Mouse (Mus musculus) layer of hippocampus, adult 2 months (tissue): ENCODE data around the gene Clk3. TPM values are rescaled to one million over a fixed set of nuclear protein-coding genes. Genes with fewer than 3 reads are reported as not detected.

ENCODE experiments used
- DNase-seq, 2 experiments: peaks; one replicate each; pipeline ENCODE4 v3.0.0; 2022; ENCODE audit warnings: low spot score in 2 of 2
- H3K27ac ChIP-seq: fragments of 200-600 bp; 2 replicates; pipeline ENCODE4 v1.8.1; 2022
- H3K4me3 ChIP-seq: fragments of 200-600 bp; 2 replicates; pipeline ENCODE4 v1.8.1; 2022; ENCODE audit warnings: mild to moderate bottlenecking
- CTCF ChIP-seq: fragments of 200-600 bp; conservative IDR thresholded peaks from 2 replicates; pipeline ENCODE4 v1.8.1; 2022; ENCODE audit warnings: antibody characterized with exemption, mild to moderate bottlenecking, moderate library complexity
- long read RNA-seq, 2 experiments: library from polyadenylated mRNA; stranded (forward); transcript quantifications; one replicate each; pipeline ENCODE4 v2.0.0; 2021; ENCODE audit warnings: borderline mapping rate in 2 of 2
- total RNA-seq, 2 experiments: library from RNA; stranded (reverse); gene quantifications; 2 replicates each; pipeline ENCODE4 v1.2.3; 2021

Gene Clk3
- total RNA-seq = 10 to 100 TPM; 80.2 to 83.4 TPM
- long read RNA-seq, experiment 1, transcript Clk3-201 (13 exons, 2,496 nt) = major isoform, 29 of 47 reads
- long read RNA-seq, experiment 1, partial matches to known transcripts = 5 of 47 reads
- long read RNA-seq, experiment 1, other reads (novel, unspliced or antisense) = 11 of 47 reads
- long read RNA-seq, experiment 2, transcript Clk3-201 (13 exons, 2,496 nt) = major isoform, 22 of 46 reads
- long read RNA-seq, experiment 2, partial matches to known transcripts = 8 of 46 reads
- long read RNA-seq, experiment 2, other reads (novel, unspliced or antisense) = 14 of 46 reads

GRCm38 (mm10) chr9:57765364-57766351 lies at the start of gene Clk3:
Gene Clk3 (minus strand): TSS chr9:57765860.
- Histone ChIP-seq H3K4me3 (peak within 1 kb of the TSS; percentile 81), H3K27ac (peak within 1 kb of the TSS; percentile 100)
- peak; percentile 55 for TF ChIP-seq CTCF
- DNase-seq = peak; percentile 76 to 80

- no peak for TF ChIP-seq CTCF
- Histone ChIP-seq H3K4me3 (no peak overlapping the region), H3K27ac (no peak overlapping the region)
- DNase-seq = no peak
Measured at GRCm38 (mm10) chr9:57814866-57815265, 49.2 kb upstream of the Clk3 start.

- no peak for DNase-seq
- no peak overlapping the region for H3K27ac ChIP-seq
Measured at GRCm38 (mm10) chr9:57814014-57814413, 48.4 kb upstream of the Clk3 start.

GRCm38 (mm10) chr9:57811793-57812733 lies 46.4 kb upstream of the Clk3 start:
- Histone ChIP-seq H3K27ac (peak overlapping the region; percentile 43; the same call in 1 of the 2 replicates), H3K4me3 (no peak overlapping the region)
- no peak for DNase-seq
- peak; percentile 51 for TF ChIP-seq CTCF

More at GRCm38 (mm10) chr9:57814014-57814413, 48.4 kb upstream of the Clk3 start:
- TF ChIP-seq CTCF = no peak
- H3K4me3 ChIP-seq = no peak overlapping the region

GRCm38 (mm10) chr9:57810691-57811090 lies 45.0 kb upstream of the Clk3 start:
- no peak for DNase-seq
- TF ChIP-seq CTCF = no peak
- H3K4me3 ChIP-seq = no peak overlapping the region
- no peak overlapping the region for H3K27ac ChIP-seq

- H3K27ac ChIP-seq = no peak overlapping the region
Measured at GRCm38 (mm10) chr9:57808771-57809310, 43.2 kb upstream of the Clk3 start.

GRCm38 (mm10) chr9:57807174-57807651 lies 41.6 kb upstream of the Clk3 start:
- no peak overlapping the region for H3K4me3 ChIP-seq
- H3K27ac ChIP-seq = no peak overlapping the region
- no peak for TF ChIP-seq CTCF
- no peak for DNase-seq

More at GRCm38 (mm10) chr9:57808771-57809310, 43.2 kb upstream of the Clk3 start:
- no peak overlapping the region for H3K4me3 ChIP-seq
- DNase-seq = no peak
- TF ChIP-seq CTCF = no peak

- no peak for DNase-seq
- no peak overlapping the region for H3K4me3 ChIP-seq
- H3K27ac ChIP-seq = no peak overlapping the region
- no peak for TF ChIP-seq CTCF
Measured at GRCm38 (mm10) chr9:57806066-57806481, 40.4 kb upstream of the Clk3 start.

- TF ChIP-seq CTCF = no peak
- Histone ChIP-seq H3K4me3 (no peak overlapping the region), H3K27ac (no peak overlapping the region)
- DNase-seq = no peak
Measured at GRCm38 (mm10) chr9:57805087-57805737, 39.6 kb upstream of the Clk3 start.

- TF ChIP-seq CTCF = no peak
- DNase-seq = no peak
- Histone ChIP-seq H3K27ac (no peak overlapping the region), H3K4me3 (no peak overlapping the region)
Measured at GRCm38 (mm10) chr9:57803839-57804238, 38.2 kb upstream of the Clk3 start.

- Histone ChIP-seq H3K4me3 (no peak overlapping the region), H3K27ac (no peak overlapping the region)
- TF ChIP-seq CTCF = no peak
- no peak for DNase-seq
Measured at GRCm38 (mm10) chr9:57803047-57803446, 37.4 kb upstream of the Clk3 start.
